Mouse (Mus musculus) MN1 (cell line): ENCODE results near the gene Prmt7.
"Not testable (repeated sequence)": the region's sequence is repeated elsewhere in the genome, so short reads cannot be mapped to it uniquely, and the experiment has no call there.

ENCODE experiments used
- DNase-seq: peaks from one replicate; pipeline ENCODE4 v3.0.0-alpha.2; 2016; ENCODE audit warnings: low spot score

The Prmt7 gene

DNA sequence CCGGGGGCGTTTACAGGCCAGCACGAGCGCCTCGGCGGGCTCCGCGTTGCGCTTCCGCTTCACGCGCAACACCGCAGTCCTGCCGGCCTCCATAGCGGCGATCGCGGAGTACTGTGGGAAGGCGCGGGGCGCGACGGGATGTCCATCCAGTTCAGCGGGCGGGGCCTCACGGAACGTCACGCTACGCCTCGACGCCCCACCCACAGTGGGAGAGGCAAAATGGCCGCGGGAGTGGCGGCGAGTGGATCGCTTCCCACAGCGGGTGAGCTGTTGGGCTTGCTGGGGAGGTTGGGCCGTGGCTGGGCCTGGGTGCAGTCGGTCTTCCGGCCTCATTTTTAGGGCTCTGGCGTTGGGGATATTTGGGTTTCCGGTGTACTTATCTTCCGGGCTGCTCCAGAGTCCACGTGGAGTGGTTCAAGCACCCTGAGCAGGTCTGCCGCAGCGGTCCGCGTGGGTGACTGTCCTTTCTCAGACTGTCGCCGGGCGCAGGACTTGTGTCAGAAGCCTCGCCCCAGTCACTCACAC is at the start of gene Prmt7, which contains the start of gene Slc7a6os:
Gene Prmt7 (plus strand): TSS at position 116 of the 525 bp plus-strand sequence.
Gene Slc7a6os (minus strand): TSS at position 115 of the 525 bp plus-strand sequence.
- peak; percentile 98 for DNase-seq

DNA sequence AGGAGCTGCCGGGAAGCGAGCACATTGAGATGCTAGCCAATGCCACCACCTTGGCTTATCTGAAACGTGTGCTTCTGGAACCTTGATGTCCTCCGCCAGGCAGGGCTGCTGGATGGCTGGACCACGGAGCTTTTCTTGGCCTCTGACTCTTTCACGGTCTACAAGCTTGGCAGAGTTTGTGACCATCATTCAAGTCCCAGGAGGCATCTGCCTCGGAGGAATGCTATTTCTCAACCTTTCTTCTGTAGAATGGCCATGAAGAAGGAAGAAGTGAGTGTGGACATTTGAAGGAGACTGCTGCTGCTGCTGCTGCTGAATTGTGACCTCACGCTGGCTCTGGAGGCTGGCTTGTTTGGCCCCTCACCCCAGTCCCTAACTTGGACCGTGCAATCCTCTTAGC is 47.5 kb upstream of the Prmt7 start:
- no peak for DNase-seq

DNA sequence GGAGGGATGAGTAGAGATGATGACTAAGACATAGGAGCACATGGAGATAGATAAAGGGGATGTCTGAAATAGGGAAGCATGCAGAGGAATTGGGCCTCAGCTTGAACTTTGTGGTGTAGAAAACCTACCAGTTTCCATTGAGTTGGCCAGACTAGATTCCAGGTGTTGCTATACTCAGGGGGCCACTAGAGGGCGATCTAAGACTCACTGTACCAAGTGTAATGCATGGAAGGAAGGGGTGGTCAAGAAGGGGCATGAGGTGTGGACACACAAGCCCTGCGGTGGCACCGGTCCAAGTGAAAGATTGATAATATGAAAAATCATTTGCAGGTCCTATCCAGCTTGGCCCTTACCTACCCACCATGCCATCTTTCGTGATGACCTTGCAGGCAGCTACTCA is 45.3 kb upstream of the Prmt7 start:
- DNase-seq: peak; percentile 81

DNA sequence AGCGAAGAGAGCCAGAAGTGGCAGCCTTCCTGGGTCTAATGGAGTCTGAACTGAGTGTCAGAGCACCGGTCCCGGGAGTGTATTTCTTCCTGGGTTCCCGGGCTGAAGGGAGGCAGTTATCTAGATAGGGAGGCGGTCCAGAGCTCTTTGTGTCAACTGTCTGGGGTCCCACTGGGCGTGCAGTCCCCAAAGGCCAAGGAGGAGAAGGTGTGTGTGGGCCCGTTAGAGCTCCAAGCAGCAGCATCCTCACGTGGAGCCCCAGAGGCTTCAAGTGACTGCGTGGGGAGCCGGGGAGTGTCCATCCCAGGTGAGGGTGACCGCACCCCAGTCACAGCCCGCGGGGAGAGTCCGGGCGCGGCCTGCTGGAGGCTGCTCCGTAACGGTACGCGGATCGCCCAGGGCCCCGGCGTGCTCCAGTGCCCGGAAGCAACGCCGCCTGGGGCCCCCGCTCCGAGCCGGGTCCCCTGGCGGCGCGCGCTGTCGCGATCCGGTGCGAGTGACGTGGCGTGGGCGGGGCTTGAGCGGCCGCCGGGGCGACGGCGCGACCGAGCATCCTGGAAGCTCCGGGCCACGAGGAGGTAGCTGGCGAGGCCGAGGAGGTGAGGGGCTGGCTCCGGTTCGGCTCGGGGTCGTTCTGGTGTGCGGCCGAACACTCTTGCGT is 42.2 kb upstream of the Prmt7 start, which contains the start of gene Slc7a6:
Gene Slc7a6 (plus strand): TSS at position 502 of the 661 bp plus-strand sequence.
- peak; percentile 89 for DNase-seq

DNA sequence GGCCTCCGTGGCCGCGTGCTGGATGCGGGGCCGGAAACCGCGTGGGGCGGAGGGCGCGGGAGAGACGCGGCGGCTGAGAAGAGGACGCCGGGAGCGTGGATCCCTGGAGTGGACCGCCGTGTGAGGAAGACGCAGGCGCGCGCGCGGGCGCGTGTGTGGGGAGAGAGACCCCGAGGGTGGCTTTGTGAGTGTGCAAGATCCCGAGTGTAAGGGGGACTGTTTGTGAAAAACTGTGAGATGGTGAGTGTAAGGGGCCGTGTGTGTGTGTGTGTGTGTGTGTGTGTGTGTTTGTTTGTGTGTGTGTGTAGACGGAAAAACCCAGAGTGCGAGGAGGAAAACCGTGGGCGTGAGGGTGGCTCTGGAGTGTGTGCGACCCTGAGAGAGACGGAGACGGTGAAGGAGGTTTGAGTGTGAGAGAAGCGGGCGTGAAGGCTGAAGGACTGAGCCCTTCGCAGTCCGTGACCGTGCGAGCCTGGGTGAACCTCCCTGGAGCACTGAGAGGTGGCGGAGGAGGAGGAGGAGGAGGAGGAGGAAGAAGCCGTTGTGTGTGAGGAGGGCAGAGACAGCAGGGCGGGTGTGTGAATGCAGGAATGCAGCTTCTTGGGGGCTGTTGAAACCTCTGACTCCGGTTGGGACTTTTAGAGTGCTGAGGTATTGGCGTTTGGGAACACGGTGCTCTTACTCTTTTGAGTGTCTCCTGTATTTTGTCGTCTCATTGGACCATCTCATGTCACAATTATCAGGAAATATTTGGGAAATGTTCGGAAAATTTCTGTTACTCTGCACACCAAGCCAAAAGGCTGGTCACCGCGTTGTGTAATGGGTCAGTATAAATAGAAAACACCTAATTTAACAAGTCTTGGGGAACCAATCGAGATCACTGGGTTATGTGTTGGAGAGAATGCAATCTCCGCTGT is 41.5 kb upstream of the Prmt7 start:
- peak; percentile 54 for DNase-seq

DNA sequence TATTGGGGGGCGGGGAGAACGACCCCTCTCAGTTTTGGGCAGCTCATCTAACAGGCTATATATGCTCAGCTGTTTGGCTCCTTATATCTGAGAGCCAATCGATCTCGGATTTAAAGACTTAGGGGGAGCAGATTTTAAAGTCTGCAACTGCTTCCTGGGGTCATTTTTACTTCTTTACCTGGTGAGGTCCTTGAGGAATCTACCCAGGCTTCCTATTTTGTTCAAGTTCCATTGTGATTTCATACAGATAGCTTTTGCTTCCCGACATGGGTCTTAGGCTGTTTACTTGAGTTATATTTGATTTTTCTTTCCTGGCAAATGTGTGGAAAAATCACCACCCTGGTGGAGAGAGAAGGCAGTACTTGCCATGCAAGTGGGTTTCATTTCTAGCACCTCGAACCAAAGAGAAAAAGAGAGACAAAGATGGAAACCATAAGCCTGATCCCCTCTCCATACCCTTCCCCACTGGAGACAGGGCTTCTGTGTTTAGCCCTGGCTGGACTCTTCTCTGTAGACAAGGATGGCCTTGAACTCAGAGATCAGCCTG is 40.7 kb upstream of the Prmt7 start:
- DNase-seq: peak; percentile 41

DNA sequence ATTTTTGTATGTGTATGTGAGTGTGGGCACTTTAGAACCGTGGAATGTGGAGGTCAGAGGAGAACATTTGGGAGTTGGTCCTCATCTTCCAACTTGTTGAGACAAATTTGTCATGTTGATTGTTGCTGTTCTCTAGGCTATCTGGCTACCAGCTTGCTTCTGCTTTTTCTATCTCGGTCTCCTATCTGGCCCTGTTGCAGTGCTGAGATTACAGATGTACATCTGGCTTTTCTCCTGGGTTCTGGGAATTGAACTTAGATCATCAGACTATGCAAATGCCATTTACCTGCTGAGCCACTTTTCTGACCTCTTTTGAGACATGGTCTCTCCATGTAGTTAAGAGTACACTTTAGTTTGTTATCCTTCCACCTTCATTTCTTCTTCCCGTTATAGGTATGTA is 37.2 kb upstream of the Prmt7 start:
- peak; percentile 25 for DNase-seq

DNA sequence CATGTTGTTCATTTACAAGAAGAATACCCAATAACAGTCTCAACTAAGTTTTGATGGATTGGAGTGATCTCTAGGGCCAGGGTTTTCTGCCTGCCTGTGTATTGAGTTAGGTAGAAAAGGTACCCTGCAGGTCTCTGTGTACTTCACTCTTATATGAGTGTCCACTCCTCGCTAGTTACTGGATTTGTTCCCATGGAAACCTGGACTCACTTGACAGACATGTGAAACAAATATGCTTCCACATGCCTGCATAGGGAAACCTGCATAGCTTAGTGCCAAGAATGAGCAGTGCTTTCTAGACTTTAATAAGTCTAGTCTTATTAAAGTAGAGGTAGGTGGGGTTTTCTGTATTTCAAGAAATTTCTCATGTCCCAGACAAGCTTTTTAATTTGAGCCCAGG is 33.8 kb upstream of the Prmt7 start:
- DNase-seq: no peak

DNA sequence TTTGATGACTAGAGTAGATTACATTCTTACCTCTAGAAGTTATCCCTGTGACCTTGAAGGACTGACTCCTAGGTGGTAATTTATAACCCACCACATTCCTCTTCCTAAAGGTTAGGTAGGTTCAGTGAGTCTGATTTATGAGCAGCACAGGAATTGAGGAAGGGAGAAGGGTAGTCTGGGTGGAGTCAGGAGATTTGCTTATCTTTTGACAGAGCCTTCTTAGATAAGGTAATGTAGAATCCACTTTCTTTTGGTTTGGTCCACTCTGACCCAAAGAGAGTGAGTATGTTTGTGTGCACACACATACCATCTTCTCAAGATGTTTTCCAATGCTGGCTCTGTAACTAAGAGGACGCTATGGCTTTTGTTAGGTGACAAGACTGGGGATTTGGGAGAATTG is 33.1 kb upstream of the Prmt7 start:
- DNase-seq: no peak

DNA sequence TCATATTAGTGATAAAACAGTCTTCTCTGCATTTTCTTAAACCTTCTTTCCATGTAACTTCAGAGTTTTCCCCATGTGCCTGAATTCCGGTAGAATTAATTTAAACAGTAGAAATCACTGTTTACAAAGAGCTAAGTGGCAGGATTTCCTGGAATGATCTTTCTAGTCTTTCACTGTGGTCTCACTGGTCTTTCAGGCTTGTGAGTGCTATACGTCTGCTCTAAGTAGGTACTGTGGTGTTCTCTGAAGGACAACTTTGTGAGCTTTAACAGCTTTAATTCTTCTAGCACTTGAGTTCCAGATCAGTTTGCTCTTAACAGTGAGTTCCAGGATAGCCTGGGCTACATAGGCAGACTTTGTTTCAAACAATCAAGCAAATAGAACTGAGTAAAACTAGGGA is 32.3 kb upstream of the Prmt7 start:
- no peak for DNase-seq

DNA sequence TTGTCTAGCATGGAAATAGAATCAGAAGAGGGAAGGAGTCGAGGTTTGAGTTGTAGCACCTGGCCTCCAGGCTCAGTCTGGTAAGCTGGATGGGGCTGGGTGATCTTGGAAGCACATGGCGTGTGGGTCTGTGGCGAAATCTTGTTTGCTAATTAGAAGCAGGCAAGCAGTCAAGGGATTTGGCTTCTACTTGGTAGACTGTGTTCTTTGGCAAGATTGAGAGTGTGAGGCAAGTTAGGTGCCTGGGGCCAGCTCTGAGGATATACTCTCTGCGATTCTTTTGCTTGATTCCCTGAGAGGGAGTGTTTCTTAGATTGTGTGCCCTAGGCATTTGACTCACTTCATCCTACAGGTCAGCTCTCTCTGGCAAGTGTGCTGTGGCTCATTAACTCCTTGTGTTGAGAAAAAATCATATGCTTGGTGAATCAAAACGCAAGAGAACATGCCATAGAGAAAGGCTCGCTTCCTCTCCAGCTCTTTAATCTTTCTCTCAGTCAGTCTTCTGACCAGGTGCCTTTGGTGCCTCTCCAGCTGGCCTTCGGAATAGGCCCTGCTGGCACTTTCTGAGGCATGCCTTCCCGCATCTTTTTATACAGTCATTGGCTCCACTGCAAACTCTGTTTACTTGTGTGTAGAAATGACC is 25.0 kb upstream of the Prmt7 start:
- no peak for DNase-seq

DNA sequence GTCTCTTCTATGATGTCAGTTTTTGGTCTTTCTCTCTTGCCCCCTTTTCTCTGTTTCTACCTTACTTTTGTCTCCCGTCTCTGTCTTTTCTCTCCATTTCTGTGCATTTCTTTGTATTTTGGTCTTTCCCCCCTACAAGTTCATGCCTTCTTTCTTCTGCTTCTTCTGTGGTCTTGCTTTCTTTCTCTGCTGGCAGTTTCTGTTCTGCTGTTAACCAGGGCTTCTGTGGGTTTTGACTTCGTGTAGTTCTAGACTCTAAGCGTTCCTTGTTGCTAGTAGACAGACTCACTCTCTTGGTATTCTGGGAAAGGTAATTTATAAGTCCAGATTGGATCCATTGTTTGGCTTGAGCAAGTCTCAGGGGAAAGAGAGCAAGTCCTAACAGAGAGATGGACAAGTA is 24.3 kb upstream of the Prmt7 start:
- DNase-seq: no peak

DNA sequence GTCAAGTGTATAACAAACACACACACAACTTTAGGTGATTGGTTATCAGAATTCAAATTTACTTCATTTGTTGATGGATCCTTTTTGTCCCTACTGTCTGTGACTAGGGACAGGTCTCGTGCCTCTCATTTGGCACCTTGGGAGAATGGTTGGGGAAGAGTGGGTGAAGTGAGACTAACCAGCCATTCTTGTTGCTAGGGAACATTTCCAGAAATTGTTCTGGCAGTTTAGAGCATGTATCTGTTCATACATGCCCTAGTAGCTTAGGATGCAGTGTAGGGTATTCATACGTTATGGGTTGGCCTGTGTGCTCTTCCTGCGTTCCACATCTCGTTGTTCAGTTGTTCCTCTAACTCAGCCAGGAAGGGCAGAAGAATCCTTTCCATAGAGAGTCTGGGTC is 21.6 kb upstream of the Prmt7 start:
- no peak for DNase-seq

DNA sequence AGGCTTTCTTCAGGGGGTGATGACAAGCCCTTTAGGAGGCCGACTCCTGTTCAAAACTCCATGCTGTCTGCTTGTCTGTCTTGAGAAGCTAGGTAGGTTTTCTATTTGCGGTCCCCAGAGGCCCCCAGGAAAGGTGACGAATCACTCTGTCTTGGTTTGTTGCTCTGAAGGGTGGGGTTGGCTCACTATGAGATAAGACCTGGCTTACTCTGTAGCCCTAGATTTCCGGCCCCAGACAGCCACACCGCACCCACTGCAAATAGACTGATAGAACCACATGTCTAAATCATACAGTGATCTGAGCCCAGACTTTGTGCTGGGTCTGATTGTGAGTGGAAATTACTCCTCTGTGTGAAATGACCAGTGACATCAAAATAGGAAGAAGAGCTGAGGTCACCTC is 19.1 kb upstream of the Prmt7 start:
- no peak for DNase-seq

DNA sequence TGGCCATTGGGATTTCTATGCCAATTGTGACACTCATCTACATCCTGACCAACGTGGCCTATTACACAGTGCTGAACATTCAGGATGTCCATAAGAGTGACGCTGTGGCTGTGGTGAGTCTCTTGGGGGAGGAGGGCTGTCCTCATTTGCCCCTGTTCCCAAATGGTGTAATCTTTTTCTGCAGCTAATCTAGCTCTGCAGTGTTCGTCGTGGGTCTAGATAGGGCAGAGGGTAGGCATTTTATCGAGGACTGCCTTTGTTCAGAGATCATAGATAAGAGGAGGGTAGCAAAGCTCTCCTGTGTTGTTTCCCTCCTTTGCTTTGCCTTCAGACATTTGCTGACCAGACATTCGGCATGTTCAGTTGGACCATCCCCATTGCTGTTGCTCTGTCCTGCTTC is 17.6 kb upstream of the Prmt7 start:
- no peak for DNase-seq

DNA sequence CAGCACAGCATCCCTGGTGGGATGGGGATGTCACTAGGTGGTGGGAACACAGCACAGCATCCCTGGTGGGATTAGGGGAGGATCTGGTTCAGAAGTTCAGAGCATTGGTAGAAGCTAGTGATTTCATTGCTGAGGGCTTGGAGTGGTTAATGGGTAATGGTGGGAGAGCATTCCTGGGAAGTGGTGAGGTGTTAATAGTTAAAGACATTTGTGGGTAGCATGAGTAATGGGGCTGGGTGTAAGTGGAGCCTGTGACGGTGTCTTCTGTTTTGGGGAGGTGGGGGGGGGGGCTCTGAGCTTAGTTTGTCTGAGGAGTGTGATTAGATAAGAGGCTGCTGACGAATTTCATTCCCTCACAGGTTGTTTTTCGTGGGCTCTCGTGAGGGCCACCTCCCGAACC is 16.7 kb upstream of the Prmt7 start:
- no peak for DNase-seq

DNA sequence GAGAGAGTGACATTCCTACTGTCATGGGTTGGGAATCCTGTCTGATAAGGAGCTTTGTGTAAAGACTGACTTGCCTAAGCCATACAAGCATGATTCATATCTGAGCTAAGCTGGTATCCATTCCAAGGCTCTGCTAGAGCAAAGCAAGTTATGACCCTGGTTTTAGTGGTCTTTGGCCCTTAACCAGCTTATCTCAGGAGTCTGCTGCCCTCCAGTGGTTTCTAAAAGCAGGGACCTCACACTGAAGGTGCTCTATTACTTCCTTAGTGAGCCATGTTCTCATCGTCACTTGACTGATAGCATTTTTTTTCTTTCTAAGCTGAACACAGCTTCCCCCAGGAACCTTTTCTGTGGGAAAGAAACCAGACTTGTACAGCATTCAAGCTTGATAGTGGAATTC is 12.0 kb upstream of the Prmt7 start:
- DNase-seq: peak; percentile 68

DNA sequence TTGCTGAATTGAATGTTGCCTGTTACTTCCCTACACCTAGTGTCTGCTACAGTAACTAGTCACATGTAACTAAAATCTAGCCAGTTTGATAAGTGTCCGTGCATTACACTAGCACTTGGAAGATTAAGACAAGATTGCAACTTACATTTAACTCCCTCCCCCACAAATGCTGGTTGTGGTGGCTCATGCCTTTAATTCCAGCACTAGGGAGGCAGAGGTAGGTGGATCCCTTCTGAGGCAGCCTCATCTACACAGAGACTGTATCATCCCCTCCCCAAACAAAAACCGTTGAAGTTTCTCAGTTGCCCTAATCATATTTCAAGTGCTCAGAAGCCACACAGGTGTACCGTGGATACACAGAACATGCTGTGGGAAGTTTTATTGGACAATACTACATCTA is 11.1 kb upstream of the Prmt7 start:
- not testable (repeated sequence) for DNase-seq

DNA sequence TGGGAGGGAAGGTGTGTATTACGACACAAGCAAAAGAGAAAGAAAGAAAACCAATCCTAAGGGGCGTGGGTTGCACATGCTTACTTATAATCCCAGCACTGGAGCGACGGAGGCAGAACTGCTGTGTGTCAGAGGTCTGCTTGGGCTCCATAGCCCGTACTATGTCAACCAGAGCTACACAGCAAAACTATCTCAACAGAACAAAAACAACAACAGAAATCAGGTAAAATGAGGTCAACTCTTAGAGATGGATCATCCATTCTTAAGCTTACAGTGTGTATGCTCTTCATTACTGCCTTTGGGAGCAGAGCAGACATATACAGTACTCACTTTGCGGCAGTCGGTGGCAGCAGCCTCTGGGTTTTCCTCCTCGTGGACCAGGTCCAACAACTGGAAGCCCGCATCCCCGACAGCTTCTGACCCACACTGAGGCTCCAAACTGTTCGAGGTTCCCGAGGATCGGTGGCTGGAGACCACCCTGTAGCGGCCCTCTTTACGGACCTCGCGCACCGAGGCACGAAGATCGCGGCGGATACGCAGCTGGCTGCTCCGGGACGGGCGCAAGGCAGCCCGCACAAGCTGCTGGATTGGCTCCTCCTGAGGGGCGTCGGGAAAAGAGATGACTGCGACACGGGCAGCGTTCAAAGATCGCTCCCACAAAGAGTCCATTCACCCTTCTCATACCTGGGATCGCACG is 553 bp upstream of the Prmt7 start:
- peak; percentile 66 for DNase-seq

DNA sequence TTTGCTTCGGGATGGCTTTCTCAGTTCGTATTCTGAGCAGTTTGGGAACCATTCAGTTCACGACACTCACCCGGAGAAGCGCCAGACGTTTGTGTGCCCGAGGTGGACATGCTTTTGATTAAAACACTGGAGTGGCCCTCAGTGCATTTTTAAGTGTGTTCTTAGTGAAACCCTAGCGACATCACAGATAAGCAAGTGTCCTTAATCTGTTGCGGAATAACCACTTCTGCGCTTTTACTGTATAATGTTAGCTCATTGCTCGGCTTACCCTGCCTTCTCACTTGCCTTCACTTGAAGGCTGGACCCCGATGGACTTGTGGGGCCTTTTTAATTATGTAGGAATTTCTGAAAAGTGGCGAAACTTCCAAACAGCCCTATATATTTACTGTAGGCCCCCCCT is 685 bp downstream of the Prmt7 start:
- no peak for DNase-seq

DNA sequence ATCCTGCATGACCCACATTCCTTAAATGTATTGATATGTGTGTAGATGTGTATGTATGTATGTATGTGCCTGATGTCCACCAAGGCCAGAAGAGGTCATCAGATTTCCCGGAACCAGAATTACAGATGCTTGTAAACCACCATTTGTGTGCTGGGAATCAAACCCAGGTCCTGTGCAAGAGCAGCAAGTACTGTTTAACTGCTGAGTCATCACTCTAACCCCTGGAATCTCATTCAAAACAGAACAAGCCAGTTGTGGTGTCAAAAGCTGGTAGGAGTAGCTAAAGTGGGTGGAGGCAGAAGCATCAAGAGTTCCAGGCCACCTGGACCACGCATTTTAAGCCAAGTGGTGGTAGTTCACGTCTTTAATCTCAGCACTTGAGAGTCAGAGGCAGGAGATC is 3.2 kb downstream of the Prmt7 start:
- DNase-seq: no peak

DNA sequence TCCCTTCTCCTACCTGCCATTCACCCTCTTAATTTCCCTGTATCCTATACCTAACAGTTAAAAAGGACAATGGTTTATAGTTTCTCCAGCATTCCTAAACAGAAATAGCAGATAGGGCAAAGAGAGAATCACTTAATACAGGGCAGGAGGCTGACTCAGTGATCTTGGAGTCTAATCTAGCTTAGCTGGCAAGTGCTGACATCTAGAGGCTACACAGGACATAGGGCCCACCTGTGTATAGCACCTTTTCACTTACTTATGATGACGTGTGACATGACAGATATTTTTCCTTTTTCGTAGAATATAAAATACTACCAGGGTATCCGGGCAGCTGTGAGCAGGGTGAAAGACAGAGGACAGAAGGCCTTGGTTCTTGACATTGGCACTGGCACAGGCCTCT is 8.9 kb downstream of the Prmt7 start:
- no peak for DNase-seq
